Mouse (Mus musculus) embryonic facial prominence, embryonic 13.5 days (tissue): Measurements from ENCODE around the gene Trabd2b. TPM values are rescaled to one million over a fixed set of nuclear protein-coding genes. Genes with fewer than 3 reads are reported as not detected.

Experiments
- ATAC-seq: fragments of 200-750 bp; cut with Nextera tagmentation; 2 replicates; pipeline ENCODE4 v1.8.0; 2017; ENCODE audit warnings: low read depth; ENCODE audit not compliant: insufficient number of reproducible peaks, insufficient read depth, low FRiP score, low TSS enrichment
- H3K27ac ChIP-seq: fragments of 300-500 bp; sonication (generic); 2 replicates; pipeline ENCODE4 v1.5.1; 2015; ENCODE audit warnings: moderate library complexity, mild to moderate bottlenecking, inconsistent platforms
- H3K27me3 ChIP-seq: fragments of 300-500 bp; sonication (generic); 2 replicates; pipeline ENCODE4 v1.6.1; 2015; ENCODE audit warnings: mild to moderate bottlenecking, inconsistent platforms
- H3K36me3 ChIP-seq: fragments of 300-500 bp; sonication (generic); 2 replicates; pipeline ENCODE4 v1.6.1; 2015; ENCODE audit warnings: mild to moderate bottlenecking, inconsistent platforms
- H3K4me1 ChIP-seq: fragments of 300-500 bp; sonication (generic); 2 replicates; pipeline ENCODE4 v1.6.1; 2015; ENCODE audit warnings: inconsistent platforms
- H3K4me2 ChIP-seq: fragments of 300-500 bp; sonication (generic); 2 replicates; pipeline ENCODE4 v1.6.1; 2015; ENCODE audit warnings: moderate library complexity, mild to moderate bottlenecking, inconsistent platforms
- H3K4me3 ChIP-seq: fragments of 300-500 bp; sonication (generic); 2 replicates; pipeline ENCODE4 v1.5.1; 2015; ENCODE audit warnings: mild to moderate bottlenecking, inconsistent platforms
- H3K9ac ChIP-seq: fragments of 300-500 bp; sonication (generic); 2 replicates; pipeline ENCODE4 v1.6.1; 2015; ENCODE audit warnings: mild to moderate bottlenecking, inconsistent platforms
- H3K9me3 ChIP-seq: fragments of 300-500 bp; sonication (generic); 2 replicates; pipeline ENCODE4 v1.6.1; 2016; ENCODE audit warnings: inconsistent platforms
- WGBS: fragments of 180-500 bp; shearing (Covaris S2); methylation state at CpG from one replicate; pipeline ENCODE4 v1.1.7; 2015; ENCODE audit warnings: mixed read lengths; 5-methylcytosine and 5-hydroxymethylcytosine counted together
- polyA plus RNA-seq: library from polyadenylated mRNA; unstranded; fragments of >200 nt; fragmentation: Nextera tagmentation; extraction: Ambion mirVana; gene quantifications from 2 replicates; pipeline ENCODE4 v1.2.1, GENCODE M21; 2015

Gene Trabd2b
- polyA plus RNA-seq, 1 experiment from 2014 or later = 1.7 TPM

DNA sequence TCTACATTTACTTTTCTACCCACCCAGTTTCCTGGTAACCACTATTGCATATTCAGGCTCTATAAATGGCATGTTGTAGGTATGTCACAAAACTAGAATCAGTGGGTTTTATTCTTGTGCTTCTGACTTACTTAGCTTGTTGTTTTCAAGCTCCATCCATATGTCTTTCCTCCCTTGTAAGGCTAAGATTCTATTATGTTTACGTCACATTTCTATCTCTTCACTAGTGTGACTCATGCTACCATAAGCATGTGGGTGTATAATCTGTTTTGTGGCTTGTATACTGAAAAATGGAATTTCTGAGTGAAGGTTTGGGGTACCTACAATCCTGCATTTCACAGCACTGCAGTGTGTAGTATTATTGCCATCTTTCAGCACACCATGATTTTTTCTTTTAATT lies 32.2 kb upstream of the Trabd2b start:
- Histone ChIP-seq H3K4me2 (no peak overlapping the region), H3K27me3 (peaks cover 12% of the 10 kb centered on the region; the same call in 1 of the 2 replicates), H3K36me3 (no peaks in the 10 kb centered on the region), H3K9me3 (no peaks in the 10 kb centered on the region), H3K4me1 (peaks cover 16% of the 10 kb centered on the region; the same call in 1 of the 2 replicates), H3K9ac (no peak overlapping the region), H3K27ac (no peak overlapping the region), H3K4me3 (no peak overlapping the region)
- WGBS = 94% methylated on average over 1 of the region's 1 CpGs
- no peak for ATAC-seq

DNA sequence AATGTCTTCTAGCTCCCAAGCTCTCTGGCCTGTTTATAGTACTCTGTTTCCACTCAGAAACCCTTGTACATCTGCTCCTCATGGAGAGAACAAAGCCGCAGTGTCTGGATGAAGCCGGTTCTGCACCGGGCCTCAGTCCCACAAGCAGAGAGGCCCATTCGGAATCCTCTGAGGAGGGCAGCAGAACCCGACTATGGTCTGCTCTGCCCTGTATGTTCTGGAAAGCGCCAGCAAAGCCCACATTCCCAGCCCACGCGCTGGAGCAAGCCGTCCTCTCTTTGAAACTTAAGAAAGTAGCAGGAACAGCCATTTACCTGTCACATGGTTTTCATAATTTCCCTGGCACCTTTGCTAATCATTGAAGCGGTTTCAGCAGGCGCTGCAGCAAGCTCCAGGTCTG lies 29.0 kb upstream of the Trabd2b start:
- peaks cover 4% of the 10 kb centered on the region; the same call in 1 of the 2 replicates for H3K27me3 ChIP-seq
- no peaks in the 10 kb centered on the region for H3K36me3 ChIP-seq
- H3K4me1 ChIP-seq = peaks cover 16% of the 10 kb centered on the region; the same call in 1 of the 2 replicates
- 0 out of 2 replicates have a peak, but pooled peaks have one; percentile 6 for ATAC-seq
- 41% methylated on average over 11 of the region's 11 CpGs for WGBS
- H3K4me3 ChIP-seq = no peak overlapping the region
- H3K9ac ChIP-seq = no peak overlapping the region
- no peaks in the 10 kb centered on the region for H3K9me3 ChIP-seq
- no peak overlapping the region for H3K4me2 ChIP-seq
- H3K27ac ChIP-seq = 0 out of 2 replicates have a peak overlapping the region, but pooled peaks have one; percentile 5

DNA sequence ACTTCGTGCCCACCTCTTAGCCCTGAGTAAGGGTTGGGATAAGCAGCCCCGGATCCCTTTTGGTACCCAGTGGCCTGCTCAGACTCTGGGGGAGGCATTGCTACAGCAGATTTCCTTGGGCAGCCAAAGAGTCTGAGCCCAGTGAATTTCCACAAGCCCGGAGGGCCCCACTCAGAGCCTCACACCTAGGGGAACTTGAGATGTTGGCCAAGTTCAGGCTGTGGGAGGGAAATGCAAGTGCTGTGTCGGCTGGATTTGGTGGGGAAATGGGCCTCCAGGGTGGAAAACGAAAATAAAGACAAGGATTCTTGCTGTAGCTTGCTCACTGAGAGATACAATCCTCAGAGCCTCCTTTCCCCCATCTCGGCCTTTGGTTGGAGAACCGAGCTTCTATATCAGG lies 28.0 kb upstream of the Trabd2b start:
- WGBS = 65% methylated on average over 7 of the region's 7 CpGs

DNA sequence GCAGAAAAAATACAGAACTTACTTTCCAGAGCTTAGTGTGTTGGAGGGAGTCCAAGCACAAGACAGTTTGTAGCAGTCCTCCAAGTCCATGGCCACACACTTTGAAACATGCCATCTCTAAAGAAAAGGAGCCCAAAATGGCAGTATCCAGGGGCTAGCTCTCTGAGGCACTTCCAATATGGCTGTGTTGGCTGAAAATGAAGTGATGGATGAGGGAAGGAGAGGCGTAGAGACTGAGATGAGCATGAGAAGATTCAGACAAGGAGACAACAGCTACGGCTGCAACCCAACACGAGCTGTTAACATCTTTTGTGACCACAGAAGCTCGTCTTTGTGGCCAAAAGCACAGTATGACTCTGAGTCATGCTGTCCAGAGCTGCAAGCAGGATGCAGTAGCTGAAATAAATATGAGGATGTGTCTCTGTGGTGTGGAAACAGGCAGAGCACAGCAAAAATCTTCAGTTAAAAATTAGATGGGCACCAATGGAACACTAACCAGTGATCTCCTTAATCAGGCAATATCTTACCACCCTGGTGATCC lies 27.0 kb upstream of the Trabd2b start:
- peaks cover 4% of the 10 kb centered on the region; the same call in 1 of the 2 replicates for H3K27me3 ChIP-seq
- no peak overlapping the region for H3K9ac ChIP-seq
- no peaks in the 10 kb centered on the region for H3K9me3 ChIP-seq
- peaks cover 16% of the 10 kb centered on the region; the same call in 1 of the 2 replicates for H3K4me1 ChIP-seq
- H3K4me3 ChIP-seq = no peak overlapping the region
- no peak overlapping the region for H3K4me2 ChIP-seq
- ATAC-seq = no peak
- no peaks in the 10 kb centered on the region for H3K36me3 ChIP-seq
- WGBS = 89% methylated on average over 4 of the region's 4 CpGs
- H3K27ac ChIP-seq = no peak overlapping the region

More for the DNA sequence above, 28.0 kb upstream of the Trabd2b start:
- no peaks in the 10 kb centered on the region for H3K36me3 ChIP-seq
- H3K4me2 ChIP-seq = no peak overlapping the region
- no peak overlapping the region for H3K27ac ChIP-seq
- H3K4me1 ChIP-seq = peaks cover 16% of the 10 kb centered on the region; the same call in 1 of the 2 replicates
- H3K4me3 ChIP-seq = no peak overlapping the region
- H3K9me3 ChIP-seq = no peaks in the 10 kb centered on the region
- no peak for ATAC-seq
- peaks cover 4% of the 10 kb centered on the region; the same call in 1 of the 2 replicates for H3K27me3 ChIP-seq
- no peak overlapping the region for H3K9ac ChIP-seq

DNA sequence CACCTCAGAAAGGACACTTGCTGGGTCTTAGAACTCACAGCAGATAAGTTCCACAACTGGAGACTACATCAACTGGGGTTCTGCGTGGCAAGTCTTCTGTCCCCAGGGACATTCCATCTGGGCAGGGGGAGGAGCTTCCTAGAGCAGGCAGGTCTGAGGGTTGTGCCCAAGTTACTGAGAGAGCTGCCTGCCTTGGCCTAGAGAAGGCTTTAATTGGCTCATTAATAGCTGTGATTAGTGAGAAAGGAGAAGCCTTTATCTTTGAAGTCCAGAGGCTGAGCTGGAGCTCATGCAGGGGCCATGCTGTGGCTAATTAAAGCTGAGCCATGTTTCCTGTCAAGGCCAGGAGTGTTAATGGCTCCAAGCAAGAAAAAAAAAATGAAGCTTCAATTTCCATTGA lies 23.9 kb upstream of the Trabd2b start:
- ATAC-seq = no peak
- Histone ChIP-seq H3K4me2 (no peak overlapping the region), H3K4me3 (no peak overlapping the region), H3K9me3 (no peaks in the 10 kb centered on the region), H3K4me1 (peaks cover 10% of the 10 kb centered on the region; the same call in 1 of the 2 replicates), H3K27ac (no peak overlapping the region), H3K36me3 (no peaks in the 10 kb centered on the region), H3K9ac (no peak overlapping the region), H3K27me3 (peaks cover 4% of the 10 kb centered on the region; the same call in 1 of the 2 replicates)
- WGBS = 6% methylated on average over 1 of the region's 1 CpGs

DNA sequence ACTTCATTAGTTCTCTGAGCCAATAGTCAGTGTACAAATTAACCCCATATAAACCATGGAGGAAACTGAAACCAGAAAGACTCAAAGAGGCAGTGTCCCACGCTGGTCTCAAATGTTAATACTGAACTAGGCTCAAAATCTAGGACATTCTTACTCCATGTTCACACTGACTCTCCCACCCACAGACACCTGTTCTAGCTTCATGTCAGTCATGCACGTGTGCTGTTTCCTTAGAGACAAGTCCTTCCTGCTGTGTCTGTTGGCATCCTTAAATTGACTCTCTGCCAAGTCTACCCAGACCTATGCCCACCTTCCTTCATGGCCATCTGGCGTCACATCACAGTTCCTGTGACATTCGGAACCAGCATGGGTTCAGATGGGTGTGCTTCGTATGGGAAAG lies 21.3 kb upstream of the Trabd2b start:
- ATAC-seq = no peak
- Histone ChIP-seq H3K4me1 (no peaks in the 10 kb centered on the region), H3K9ac (no peak overlapping the region), H3K9me3 (no peaks in the 10 kb centered on the region), H3K27ac (no peak overlapping the region), H3K4me2 (no peak overlapping the region), H3K4me3 (no peak overlapping the region), H3K36me3 (no peaks in the 10 kb centered on the region), H3K27me3 (no peaks in the 10 kb centered on the region)
- 92% methylated on average over 5 of the region's 5 CpGs for WGBS

DNA sequence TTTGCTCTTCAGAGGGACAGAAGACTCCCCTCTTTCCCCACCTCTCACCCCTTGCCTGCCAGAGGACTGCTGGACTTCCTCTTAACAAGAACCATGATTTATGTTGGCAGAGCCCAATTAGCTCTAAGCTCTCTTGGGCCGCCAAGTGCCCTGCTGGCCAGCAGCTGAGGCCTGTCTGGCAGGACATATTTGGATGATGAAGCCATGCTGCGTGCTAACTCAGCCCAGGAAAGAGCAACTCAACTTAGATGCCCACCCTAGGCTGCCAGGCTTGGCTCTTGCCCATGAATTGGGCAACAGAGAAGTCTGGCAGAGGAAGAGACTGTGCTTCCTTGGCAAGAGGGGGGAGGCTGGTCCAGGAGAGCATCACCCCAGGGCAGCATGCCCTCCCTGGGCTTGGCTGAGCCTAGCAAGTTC lies 20.1 kb upstream of the Trabd2b start:
- WGBS = 73% methylated on average over 2 of the region's 2 CpGs
- H3K4me1 ChIP-seq = no peaks in the 10 kb centered on the region
- H3K9me3 ChIP-seq = no peaks in the 10 kb centered on the region
- no peak overlapping the region for H3K4me2 ChIP-seq
- H3K27ac ChIP-seq = no peak overlapping the region
- no peak overlapping the region for H3K9ac ChIP-seq
- no peak overlapping the region for H3K4me3 ChIP-seq
- H3K27me3 ChIP-seq = no peaks in the 10 kb centered on the region
- no peak for ATAC-seq
- H3K36me3 ChIP-seq = no peaks in the 10 kb centered on the region

DNA sequence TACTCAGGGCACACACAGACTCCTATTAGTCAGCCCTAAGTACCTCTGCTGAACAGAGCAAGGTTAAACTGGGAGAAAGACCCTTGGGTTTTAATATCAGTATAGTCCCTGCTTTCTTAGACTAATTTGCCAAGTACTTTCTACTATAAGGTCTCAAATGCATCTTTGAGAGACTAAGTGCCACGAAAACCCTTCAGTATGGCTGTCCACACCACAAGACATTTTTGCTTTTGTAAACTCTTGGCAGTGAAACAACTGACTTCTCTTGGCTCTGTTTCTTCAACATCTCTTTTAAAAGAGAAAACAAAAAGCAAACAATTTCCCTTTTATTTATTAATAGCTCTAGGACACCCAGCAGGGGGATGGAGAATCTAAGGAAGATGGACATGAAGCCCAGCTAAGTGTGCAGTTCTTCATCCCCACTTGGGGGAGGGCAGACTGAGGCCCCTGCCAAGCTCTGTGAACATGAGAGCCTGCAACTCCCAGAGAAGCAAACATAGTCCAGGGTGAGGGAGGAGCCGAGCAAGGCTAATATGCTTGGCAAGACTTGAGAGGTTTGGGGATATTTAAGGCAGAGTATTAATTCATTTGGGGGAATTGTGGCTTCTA lies 18.9 kb upstream of the Trabd2b start:
- Histone ChIP-seq H3K4me2 (no peak overlapping the region), H3K9me3 (no peaks in the 10 kb centered on the region), H3K4me1 (no peaks in the 10 kb centered on the region), H3K9ac (no peak overlapping the region), H3K36me3 (no peaks in the 10 kb centered on the region), H3K4me3 (no peak overlapping the region), H3K27me3 (no peaks in the 10 kb centered on the region), H3K27ac (no peak overlapping the region)
- WGBS = 80% methylated on average over 2 of the region's 2 CpGs
- no peak for ATAC-seq

DNA sequence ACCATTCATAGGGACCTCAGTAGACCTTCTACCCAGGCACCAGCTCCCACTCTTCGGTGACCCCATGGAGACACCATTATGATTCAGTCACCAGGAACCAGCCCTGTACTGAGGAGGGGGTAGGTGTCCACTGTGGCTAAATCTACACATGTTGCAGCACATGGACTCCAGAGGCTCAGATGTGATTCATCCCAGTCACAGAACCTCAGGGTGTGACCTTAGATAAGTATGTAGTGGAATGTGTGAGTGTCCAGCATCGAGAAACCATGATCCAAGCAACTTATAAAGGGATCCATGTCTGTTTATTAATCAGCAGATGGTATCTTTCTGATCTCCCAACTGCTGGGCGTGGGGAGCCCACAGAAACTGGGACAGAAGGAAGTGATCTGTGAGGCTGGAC lies 18.2 kb upstream of the Trabd2b start:
- WGBS = 72% methylated on average over 3 of the region's 3 CpGs
- no peak overlapping the region for H3K4me2 ChIP-seq
- H3K27ac ChIP-seq = no peak overlapping the region
- no peaks in the 10 kb centered on the region for H3K36me3 ChIP-seq
- no peaks in the 10 kb centered on the region for H3K27me3 ChIP-seq
- no peaks in the 10 kb centered on the region for H3K4me1 ChIP-seq
- no peak overlapping the region for H3K4me3 ChIP-seq
- no peak for ATAC-seq
- H3K9ac ChIP-seq = no peak overlapping the region
- no peaks in the 10 kb centered on the region for H3K9me3 ChIP-seq

DNA sequence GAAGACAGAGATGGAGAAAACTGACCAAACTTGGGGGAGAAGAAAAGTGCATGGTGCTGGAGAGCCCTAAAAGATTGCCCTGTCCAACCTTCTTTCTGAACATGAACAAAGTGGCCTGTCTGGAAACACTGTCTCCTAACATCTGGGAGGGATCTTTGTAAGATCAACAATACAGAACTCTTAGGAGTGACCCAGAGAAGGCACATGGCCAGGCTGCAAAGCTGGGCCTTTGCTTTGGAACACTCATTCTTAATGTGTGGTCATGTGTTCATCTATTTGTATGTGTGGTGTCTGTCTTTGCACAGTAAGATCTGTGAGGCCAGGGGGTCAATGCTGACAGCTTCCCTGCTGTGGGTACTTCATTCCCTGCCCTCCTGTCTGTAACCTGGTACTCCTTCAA lies 16.9 kb upstream of the Trabd2b start:
- no peak for ATAC-seq
- Histone ChIP-seq H3K27ac (no peak overlapping the region), H3K27me3 (no peaks in the 10 kb centered on the region), H3K4me1 (no peaks in the 10 kb centered on the region), H3K4me3 (no peak overlapping the region), H3K36me3 (no peaks in the 10 kb centered on the region), H3K9me3 (no peaks in the 10 kb centered on the region), H3K9ac (no peak overlapping the region), H3K4me2 (no peak overlapping the region)

DNA sequence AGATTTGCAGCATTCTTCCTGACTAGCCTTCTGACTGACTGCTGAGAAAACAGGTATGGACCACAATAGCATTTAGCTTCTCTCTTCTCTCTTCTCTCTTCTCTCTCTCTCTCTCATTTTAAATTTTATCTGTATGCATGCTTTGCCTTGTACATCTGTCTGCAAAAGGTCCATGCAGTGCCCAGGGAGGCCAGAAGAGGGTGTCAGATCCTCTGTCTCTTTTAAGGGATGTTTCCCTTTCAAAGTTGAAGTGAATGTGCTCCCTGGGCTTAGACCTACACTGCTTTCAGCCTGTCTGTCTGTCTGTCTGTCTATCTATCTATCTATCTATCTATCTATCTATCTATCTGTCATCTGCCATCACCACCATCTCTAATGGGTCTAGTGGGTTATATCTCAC lies 8.9 kb upstream of the Trabd2b start:
- Histone ChIP-seq H3K9ac (no peak overlapping the region), H3K27ac (no peak overlapping the region), H3K36me3 (no peaks in the 10 kb centered on the region), H3K27me3 (peaks cover 50% of the 10 kb centered on the region), H3K4me1 (no peaks in the 10 kb centered on the region), H3K9me3 (no peaks in the 10 kb centered on the region), H3K4me2 (no peak overlapping the region), H3K4me3 (no peak overlapping the region)
- no peak for ATAC-seq

DNA sequence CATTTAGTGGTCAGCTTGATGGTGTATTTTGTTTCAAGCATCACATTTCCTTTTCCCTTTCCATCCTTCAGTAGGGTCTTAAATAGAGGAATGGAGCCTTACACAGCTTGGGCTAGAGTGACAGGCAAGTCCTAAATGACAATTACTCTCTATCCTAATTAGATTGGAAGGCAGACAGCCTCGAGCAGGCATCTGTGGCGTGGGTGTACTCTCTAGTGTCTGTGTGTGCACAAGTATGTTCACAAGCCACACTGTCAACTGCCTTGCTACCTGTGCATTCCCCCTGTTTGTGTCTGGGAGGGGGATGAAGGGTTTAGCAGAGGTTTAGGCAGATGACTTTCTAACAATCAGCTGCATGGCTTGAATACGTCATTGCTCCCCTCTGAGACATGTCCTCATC lies 6.7 kb upstream of the Trabd2b start:
- WGBS = 35% methylated on average over 3 of the region's 3 CpGs
- Histone ChIP-seq H3K4me2 (no peak overlapping the region), H3K4me3 (no peak overlapping the region), H3K9me3 (no peaks in the 10 kb centered on the region), H3K36me3 (no peaks in the 10 kb centered on the region), H3K9ac (no peak overlapping the region), H3K27ac (no peak overlapping the region), H3K4me1 (no peaks in the 10 kb centered on the region), H3K27me3 (peaks cover 67% of the 10 kb centered on the region)
- ATAC-seq = no peak
